Mouse (Mus musculus) embryonic fibroblast, embryonic 13.5 days (primary cell): ENCODE results near the gene Agrp.

Source experiments
- CTCF ChIP-seq: IDR thresholded peaks from 2 replicates; pipeline ENCODE4 v1.5.1; 2011; ENCODE audit warnings: mild to moderate bottlenecking, control low read depth, low read length, moderate library complexity, borderline replicate concordance; ENCODE audit not compliant: insufficient read depth
- POLR2A ChIP-seq: IDR thresholded peaks from 2 replicates; pipeline ENCODE4 v1.6.1; 2011; ENCODE audit warnings: low read depth, mild to moderate bottlenecking, control low read depth, low read length, moderate library complexity

DNA sequence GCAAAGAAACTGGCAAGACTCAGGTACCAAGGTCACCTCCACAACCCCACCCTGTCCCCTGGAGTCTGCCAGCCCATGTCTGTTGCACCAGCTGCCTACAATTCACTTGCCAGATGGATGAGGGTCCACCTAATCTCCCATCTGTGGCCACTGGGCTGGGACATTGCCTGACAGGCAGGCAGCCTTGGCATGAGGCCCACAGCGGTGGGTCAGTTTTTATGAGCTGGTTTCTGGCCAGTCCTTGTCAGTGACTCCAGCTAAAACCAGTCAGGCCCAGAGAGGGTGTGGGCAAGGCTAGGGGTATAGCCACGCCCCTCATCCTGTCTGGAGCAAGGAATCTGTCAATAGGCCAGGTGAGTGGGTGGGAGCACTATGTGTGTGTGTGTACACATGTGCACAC lies 110.1 kb downstream of the Agrp start:
- TF ChIP-seq CTCF (no peak), POLR2A (no peak)
